Mouse (Mus musculus) testis, adult 2 months (tissue): Measurements from ENCODE around the gene D330020A13Rik.

Experiments used
- CTCF ChIP-seq: fragments of 200-500 bp; IDR thresholded peaks from 2 replicates; pipeline ENCODE4 v1.5.1; 2012; ENCODE audit warnings: low read depth, mild to moderate bottlenecking, inconsistent platforms, low read length, moderate library complexity; ENCODE audit not compliant: control insufficient read depth, insufficient read depth, insufficient replicate concordance
- POLR2A ChIP-seq: fragments of 200-500 bp; IDR thresholded peaks from 2 replicates; pipeline ENCODE4 v1.6.1; 2012; ENCODE audit warnings: low read depth, mild to moderate bottlenecking, inconsistent platforms, low read length, moderate library complexity; ENCODE audit not compliant: control insufficient read depth

GRCm38 (mm10) chr6:120320369-120320768 lies 26.2 kb downstream of the D330020A13Rik start:
- TF ChIP-seq CTCF (no peak), POLR2A (no peak)
